Mouse (Mus musculus) heart, postnatal 0 days (tissue): Measurements from ENCODE around the gene Ddx52. TPM values are rescaled to one million over a fixed set of nuclear protein-coding genes. Genes with fewer than 3 reads are reported as not detected.

ENCODE experiments used
- ATAC-seq: fragments of 200-750 bp; cut with Nextera tagmentation; 2 replicates; pipeline ENCODE4 v1.8.0; 2017; ENCODE audit warnings: low read depth, moderate number of reproducible peaks, moderate library complexity; ENCODE audit not compliant: insufficient read depth
- DNase-seq: peaks from one replicate; pipeline ENCODE4 v3.0.0-alpha.2; 2016; ENCODE audit warnings: low spot score
- H3K27ac ChIP-seq: fragments of 300-500 bp; sonication (generic); 2 replicates; pipeline ENCODE4 v1.5.1; 2014; ENCODE audit warnings: low read depth, mild to moderate bottlenecking
- H3K27me3 ChIP-seq: fragments of 300-500 bp; sonication (generic); 2 replicates; pipeline ENCODE4 v1.6.1; 2014; ENCODE audit warnings: low read length, mixed read lengths; ENCODE audit not compliant: control insufficient read depth, insufficient read depth
- H3K36me3 ChIP-seq: fragments of 300-500 bp; sonication (generic); replicated peaks from 2 replicates; pipeline ENCODE4 v1.6.1; 2014; ENCODE audit warnings: low read length, mixed read lengths; ENCODE audit not compliant: control insufficient read depth, insufficient read depth
- H3K4me1 ChIP-seq: fragments of 300-500 bp; sonication (generic); 2 replicates; pipeline ENCODE4 v1.6.1; 2014; ENCODE audit warnings: antibody characterized with exemption; ENCODE audit not compliant: control insufficient read depth, insufficient read depth
- H3K4me2 ChIP-seq: fragments of 300-500 bp; sonication (generic); 2 replicates; pipeline ENCODE4 v1.6.1; 2014; ENCODE audit warnings: low read depth, mild to moderate bottlenecking, low read length, moderate library complexity
- H3K4me3 ChIP-seq: fragments of 300-500 bp; sonication (generic); 2 replicates; pipeline ENCODE4 v1.5.1; 2014; ENCODE audit warnings: low read depth, low read length
- H3K9ac ChIP-seq: fragments of 300-500 bp; sonication (generic); replicated peaks from 2 replicates; pipeline ENCODE4 v1.6.1; 2014; ENCODE audit warnings: low read depth, low read length, mixed read lengths
- H3K9me3 ChIP-seq: fragments of 300-500 bp; sonication (generic); replicated peaks from 2 replicates; pipeline ENCODE4 v1.6.1; 2016; ENCODE audit warnings: low read length; ENCODE audit not compliant: control insufficient read depth
- CTCF ChIP-seq: IDR thresholded peaks from 2 replicates; pipeline ENCODE4 v1.5.1; 2016; ENCODE audit warnings: antibody characterized with exemption, control low read depth, low read depth
- EP300 ChIP-seq: IDR thresholded peaks from 2 replicates; pipeline ENCODE4 v1.6.1; 2016; ENCODE audit warnings: antibody characterized with exemption, low read depth
- whole genome bisulfite sequencing: fragments of 180-500 bp; shearing (Covaris S2); extraction: QIAGEN DNeasy Blood & Tissue Kit; methylation state at CpG from one replicate; pipeline ENCODE4 v1.1.7; 2014; 5-methylcytosine and 5-hydroxymethylcytosine counted together
- polyA plus RNA-seq: library from polyadenylated mRNA; unstranded; fragments of >200 nt; fragmentation: Nextera tagmentation; extraction: Ambion mirVana; gene quantifications from 2 replicates; pipeline ENCODE4 v1.2.1, GENCODE M21; 2015
- total RNA-seq: library from RNA; depleted of rRNA; stranded (reverse); fragments of >200 nt; gene quantifications from 2 replicates; pipeline ENCODE4 v1.2.3, GENCODE M21; 2014; ENCODE audit warnings: low replicate concordance

Gene Ddx52
- total and polyA plus RNA-seq, 2 experiments from 2014 or later, result 9.4 to 13.9 TPM

- H3K4me3 ChIP-seq, result no peak overlapping the region
- no peak overlapping the region for H3K9ac ChIP-seq
- H3K36me3 ChIP-seq, result no peaks in the 10 kb centered on the region
- H3K4me1 ChIP-seq, result no peaks in the 10 kb centered on the region
- 80% methylated on average over 5 of the region's 5 CpGs for WGBS
- 0 out of 2 replicates have a peak, but pooled peaks cover 2% of the 10 kb centered on the region for H3K27me3 ChIP-seq
- ATAC-seq, result no peak
- no peak overlapping the region for H3K4me2 ChIP-seq
- H3K27ac ChIP-seq, result no peak overlapping the region
- no peaks in the 10 kb centered on the region for H3K9me3 ChIP-seq
- no peak for DNase-seq
- TF ChIP-seq EP300 (no peak), CTCF (no peak)
Measured at GRCm38 (mm10) chr11:83905756-83906155, 36.1 kb upstream of the Ddx52 start.

GRCm38 (mm10) chr11:83908376-83908775, 33.5 kb upstream of the Ddx52 start:
- TF ChIP-seq EP300 (no peak), CTCF (no peak)
- ATAC-seq, result no peak
- Histone ChIP-seq H3K4me3 (no peak overlapping the region), H3K36me3 (no peaks in the 10 kb centered on the region), H3K27me3 (0 out of 2 replicates have a peak, but pooled peaks cover 2% of the 10 kb centered on the region), H3K27ac (no peak overlapping the region), H3K9me3 (no peaks in the 10 kb centered on the region), H3K4me1 (no peaks in the 10 kb centered on the region), H3K4me2 (no peak overlapping the region), H3K9ac (no peak overlapping the region)
- no peak for DNase-seq
- WGBS, result 51% methylated on average over 7 of the region's 7 CpGs

DNA sequence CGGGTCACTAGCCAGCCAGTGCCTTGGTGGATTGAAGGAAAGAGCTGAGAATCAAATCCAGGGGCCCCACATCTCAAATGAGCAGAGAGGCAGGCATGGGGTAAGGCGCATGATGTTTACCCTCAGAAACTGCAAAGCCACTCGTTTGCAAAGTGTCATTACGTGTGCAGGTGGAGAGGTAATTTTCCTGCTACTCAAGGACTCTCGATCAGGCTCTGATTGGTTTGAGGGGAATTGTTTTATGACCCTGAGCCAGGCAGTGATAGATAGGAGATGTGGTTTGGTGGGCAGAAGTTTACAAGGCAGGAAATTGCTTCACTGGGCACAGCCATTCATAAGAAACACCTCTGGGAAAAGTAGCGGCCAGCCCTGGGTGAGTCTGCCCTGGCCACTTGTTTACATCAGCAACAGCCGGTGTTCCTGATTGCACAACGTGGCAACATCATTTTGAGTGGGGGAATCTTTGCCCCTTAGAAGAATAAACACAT, 28.0 kb upstream of the Ddx52 start:
- Histone ChIP-seq H3K4me2 (no peak overlapping the region), H3K9me3 (no peaks in the 10 kb centered on the region)
- 59% methylated on average over 8 of the region's 8 CpGs for WGBS

DNA sequence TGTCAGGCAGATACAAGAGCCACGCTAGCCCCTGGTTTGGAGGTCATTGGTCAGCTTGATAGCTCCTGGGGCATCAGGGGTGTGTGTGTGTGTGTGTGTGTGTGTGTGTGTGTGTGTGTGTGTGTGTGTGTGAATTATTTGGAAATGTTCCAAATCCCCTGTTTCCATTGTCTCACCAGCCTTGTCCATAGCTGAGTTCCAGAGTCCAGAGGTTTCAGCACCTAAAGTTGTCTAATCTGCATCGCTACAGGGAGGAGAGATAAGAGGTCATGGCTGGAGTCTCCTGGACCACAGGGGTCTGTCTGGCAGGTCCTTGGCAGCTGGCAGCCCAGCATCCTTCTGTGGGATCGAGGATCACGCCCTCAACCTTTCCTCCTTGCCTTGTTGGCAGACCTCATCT, 27.4 kb upstream of the Ddx52 start:
- Histone ChIP-seq H3K4me2 (no peak overlapping the region), H3K4me1 (no peaks in the 10 kb centered on the region), H3K36me3 (no peaks in the 10 kb centered on the region), H3K27me3 (no peaks in the 10 kb centered on the region), H3K4me3 (no peak overlapping the region), H3K9me3 (no peaks in the 10 kb centered on the region), H3K27ac (no peak overlapping the region), H3K9ac (no peak overlapping the region)
- WGBS, result 46% methylated on average over 4 of the region's 4 CpGs
- no peak for TF ChIP-seq EP300
- no peak for TF ChIP-seq CTCF
- ATAC-seq (no peak), DNase-seq (no peak)

More for the DNA sequence above, 28.0 kb upstream of the Ddx52 start:
- Histone ChIP-seq H3K27me3 (no peaks in the 10 kb centered on the region), H3K36me3 (no peaks in the 10 kb centered on the region), H3K4me1 (no peaks in the 10 kb centered on the region), H3K27ac (no peak overlapping the region), H3K4me3 (no peak overlapping the region), H3K9ac (no peak overlapping the region)
- TF ChIP-seq CTCF (no peak), EP300 (no peak)
- DNase-seq (no peak), ATAC-seq (no peak)

GRCm38 (mm10) chr11:83922600-83922999, 19.3 kb upstream of the Ddx52 start:
- H3K27ac ChIP-seq, result no peak overlapping the region
- no peaks in the 10 kb centered on the region for H3K36me3 ChIP-seq
- DNase-seq (no peak), ATAC-seq (no peak)
- 73% methylated on average over 2 of the region's 2 CpGs for WGBS
- H3K4me2 ChIP-seq, result no peak overlapping the region
- TF ChIP-seq CTCF, result no peak
- no peak for TF ChIP-seq EP300
- H3K4me3 ChIP-seq, result no peak overlapping the region
- no peaks in the 10 kb centered on the region for H3K27me3 ChIP-seq
- no peaks in the 10 kb centered on the region for H3K9me3 ChIP-seq
- no peaks in the 10 kb centered on the region for H3K4me1 ChIP-seq
- no peak overlapping the region for H3K9ac ChIP-seq

GRCm38 (mm10) chr11:83927097-83927496, 14.8 kb upstream of the Ddx52 start:
- ATAC-seq (no peak), DNase-seq (no peak)
- Histone ChIP-seq H3K9me3 (no peaks in the 10 kb centered on the region), H3K4me1 (no peaks in the 10 kb centered on the region), H3K27me3 (no peaks in the 10 kb centered on the region), H3K4me3 (no peak overlapping the region), H3K4me2 (no peak overlapping the region), H3K36me3 (no peaks in the 10 kb centered on the region), H3K27ac (no peak overlapping the region), H3K9ac (no peak overlapping the region)
- WGBS, result 61% methylated on average over 3 of the region's 3 CpGs
- no peak for TF ChIP-seq EP300
- TF ChIP-seq CTCF, result peak; percentile 46
